Mouse (Mus musculus): ENCODE results near the gene Hyls1.

- TF ChIP-seq NRF1 (IDR thresholded peaks at IDR 0.05; ENCODE audit: low read depth, low read length) (no peak), ZKSCAN1 (IDR thresholded peaks at IDR 0.05; ENCODE audit: borderline replicate concordance, low read depth, low read length) (no peak), CTCF (conservative IDR thresholded peaks at IDR 0.05 in 1 of 2, IDR thresholded peaks at IDR 0.05 in 1 of 2; ENCODE audit: low read depth in 2 of 2, low read length in 2 of 2) (no peak), MYC (IDR thresholded peaks at IDR 0.05; ENCODE audit: low read depth, low read length) (no peak)
Measured at GRCm38 (mm10) chr9:35516182-35516581, 54.0 kb downstream of the Hyls1 start.
